Mouse (Mus musculus): ENCODE measurements around the gene Acoxl.
A peak's percentile ranks its signal among the peaks of the same experiment; 100 is the strongest.

Acoxl gene

DNA sequence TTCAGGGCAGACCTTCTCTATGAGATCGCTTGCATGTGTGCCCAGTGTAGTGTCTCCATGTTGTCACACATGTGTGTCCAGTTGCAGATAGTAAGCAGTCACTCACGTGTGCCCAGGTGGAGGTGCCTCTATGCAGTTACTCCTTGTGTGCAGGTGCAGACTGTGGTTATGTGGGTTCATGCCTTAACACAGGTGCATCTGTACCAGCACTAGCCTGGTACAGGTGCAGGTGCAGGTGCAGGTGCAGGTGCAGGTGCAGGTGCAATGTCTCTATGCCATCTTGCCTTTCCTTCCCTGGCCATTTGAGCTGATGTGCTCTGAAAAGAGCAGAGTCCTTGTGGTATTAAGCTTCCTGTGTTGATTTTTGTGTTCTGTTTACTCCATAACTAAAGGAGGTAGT, 100.5 kb downstream of the Acoxl start:
- DNase-seq (ENCODE audit: low spot score) = no peak

DNA sequence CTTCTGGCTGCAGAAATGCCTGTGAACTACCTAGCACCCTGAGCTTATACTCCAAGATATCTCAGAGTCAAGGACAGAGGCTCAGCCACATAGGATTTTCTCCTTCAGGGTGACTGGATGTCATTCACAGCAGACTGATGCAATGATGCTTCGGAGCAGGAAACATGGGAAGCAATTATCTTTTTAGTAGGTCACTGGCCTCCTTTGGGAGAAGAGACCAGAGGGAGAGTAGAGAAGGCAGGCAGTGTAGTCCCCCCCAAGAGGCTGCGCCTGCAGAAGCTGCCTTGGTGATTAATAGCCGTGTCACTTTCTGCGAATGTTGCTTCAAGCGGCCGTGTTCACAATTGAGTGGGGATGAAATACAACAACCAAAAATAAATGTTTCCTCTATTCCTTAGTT, 121.9 kb downstream of the Acoxl start:
- DNase-seq (ENCODE audit: low spot score) = no peak

DNA sequence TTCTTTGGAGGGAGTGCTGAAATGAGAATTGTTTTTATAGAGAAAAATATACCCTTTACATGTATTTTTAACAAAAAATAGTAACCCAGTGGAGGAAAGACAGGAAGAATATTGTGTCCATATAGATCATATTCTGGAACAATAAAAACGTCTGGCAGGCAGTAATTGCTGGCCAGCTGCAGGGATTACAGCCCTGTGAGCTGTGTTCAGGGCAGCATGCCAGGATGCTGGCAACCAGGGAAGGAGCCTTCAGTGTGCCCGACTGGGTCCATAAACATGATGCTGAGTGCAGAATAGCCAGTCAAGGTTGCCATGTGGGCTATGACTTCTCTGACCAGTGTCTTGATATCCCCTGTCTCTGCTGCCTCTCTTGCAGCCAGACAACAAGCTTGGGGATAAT, 122.5 kb downstream of the Acoxl start:
- no peak for DNase-seq (ENCODE audit: low spot score)

DNA sequence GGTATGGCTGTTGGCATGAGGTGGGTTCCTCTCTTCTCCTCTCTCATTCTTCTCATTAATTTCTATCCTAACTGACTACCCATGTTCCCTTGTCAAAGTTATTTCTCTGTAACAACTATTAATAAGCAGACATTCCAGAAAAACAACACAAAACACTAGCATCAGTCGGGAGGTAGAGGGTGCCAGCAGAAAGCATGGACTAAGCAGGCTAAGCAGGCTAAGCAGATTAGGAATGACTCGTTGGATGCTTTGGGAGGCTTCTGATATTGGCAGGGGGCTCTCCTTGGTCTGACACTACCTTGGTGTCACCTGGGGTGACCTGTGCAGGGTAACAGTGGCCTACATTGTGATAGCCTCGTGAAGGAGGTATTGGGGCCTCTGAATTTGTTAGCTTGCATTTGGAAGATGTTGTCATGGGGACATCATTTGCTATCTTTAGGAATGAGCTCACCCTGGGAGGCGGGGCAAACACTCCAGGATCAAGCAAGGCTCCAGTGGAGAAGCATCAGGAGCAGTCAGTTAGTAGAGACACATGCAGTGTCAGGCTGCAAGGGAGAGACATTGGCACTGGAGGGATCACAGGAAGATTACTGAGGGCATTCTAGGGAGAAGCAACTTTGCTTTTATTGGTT, 123.2 kb downstream of the Acoxl start:
- no peak for DNase-seq (ENCODE audit: low spot score)

DNA sequence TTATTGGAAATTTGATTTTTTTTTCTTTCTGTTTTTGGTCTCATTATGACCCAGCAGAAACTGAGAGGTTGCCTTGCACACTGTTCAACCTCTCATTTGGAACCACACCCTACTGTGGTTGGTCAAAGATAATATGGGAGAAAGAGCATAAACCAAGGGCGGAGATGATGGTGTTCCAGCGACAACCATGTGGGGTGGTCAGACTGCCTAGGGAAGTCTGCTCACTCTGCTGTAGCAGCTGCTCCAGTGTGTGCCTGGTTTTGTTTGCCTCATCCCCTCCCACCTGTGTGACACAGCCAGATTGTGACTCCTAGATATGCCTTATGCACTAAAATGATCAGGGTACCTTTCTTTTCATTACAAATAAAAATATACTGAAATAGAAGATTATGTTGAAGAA, 130.3 kb downstream of the Acoxl start:
- DNase-seq (ENCODE audit: low spot score) = no peak

DNA sequence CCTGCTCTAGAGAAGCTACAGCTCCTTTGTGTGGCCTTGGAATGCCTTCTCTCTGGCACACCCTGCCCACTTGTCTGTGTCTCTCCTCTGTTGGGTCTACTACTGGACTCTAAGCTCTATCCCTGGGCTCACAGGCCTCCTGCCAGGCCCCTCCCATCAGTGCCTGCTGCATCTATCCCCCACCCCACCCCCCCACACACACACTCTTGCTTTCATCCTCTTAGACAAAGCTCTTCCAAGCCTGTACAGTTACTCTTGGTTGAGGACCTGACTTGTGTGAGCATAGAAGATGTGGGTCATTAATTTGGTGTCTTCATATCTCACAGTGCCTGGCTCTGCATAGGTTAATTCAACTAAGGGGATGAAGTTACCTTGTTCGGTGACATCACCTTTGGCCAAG, 137.6 kb downstream of the Acoxl start:
- DNase-seq (ENCODE audit: low spot score) = no peak

DNA sequence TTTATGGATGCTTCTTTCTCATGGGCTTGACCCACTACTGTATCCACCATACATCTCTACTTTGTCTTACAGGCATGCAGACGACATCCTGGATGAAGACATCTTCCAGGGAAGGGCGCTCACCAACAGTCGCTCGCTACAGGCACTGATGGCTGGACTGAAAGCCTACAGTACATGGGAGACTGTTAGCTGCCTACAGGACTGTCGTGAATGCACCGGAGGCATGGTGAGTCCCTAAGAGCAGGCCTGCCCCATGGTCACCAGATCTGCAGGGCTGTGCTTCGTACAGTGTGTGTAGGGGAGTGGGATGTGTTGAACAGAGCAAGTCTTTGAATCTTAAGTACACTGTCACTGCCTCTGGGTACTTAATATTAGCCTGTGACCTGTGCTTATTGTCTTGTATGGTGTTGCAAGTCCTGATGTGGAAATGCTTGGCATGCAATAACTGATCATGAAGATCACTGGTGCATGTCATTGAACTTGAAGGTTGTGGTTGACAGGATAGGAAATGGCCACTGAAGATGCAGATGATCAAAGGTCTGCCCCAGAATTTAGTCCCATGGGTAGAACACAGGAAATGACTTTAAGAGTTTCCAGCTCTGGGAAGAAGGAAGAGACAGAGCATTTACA, 140.0 kb downstream of the Acoxl start:
- no peak for DNase-seq (ENCODE audit: low spot score)

DNA sequence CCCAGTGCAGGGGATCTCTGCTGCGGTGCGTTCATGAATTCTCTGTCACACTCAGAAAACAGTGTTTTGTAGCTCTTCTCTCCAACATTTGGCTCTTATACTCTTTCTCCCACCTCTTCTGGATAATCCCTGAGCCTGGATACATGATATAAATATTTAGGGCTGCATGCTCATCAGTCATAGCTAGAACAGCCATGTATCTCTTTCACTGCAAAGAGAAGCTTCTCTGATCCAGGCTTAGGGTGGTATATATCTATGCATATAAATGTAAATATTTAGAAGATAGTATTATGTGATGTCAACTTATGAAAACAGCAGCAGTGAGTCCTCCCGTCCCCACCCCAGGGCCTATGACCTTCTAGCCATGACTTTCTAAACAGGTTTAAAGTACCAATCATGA, 143.9 kb downstream of the Acoxl start:
- no peak for DNase-seq (ENCODE audit: low spot score)

DNA sequence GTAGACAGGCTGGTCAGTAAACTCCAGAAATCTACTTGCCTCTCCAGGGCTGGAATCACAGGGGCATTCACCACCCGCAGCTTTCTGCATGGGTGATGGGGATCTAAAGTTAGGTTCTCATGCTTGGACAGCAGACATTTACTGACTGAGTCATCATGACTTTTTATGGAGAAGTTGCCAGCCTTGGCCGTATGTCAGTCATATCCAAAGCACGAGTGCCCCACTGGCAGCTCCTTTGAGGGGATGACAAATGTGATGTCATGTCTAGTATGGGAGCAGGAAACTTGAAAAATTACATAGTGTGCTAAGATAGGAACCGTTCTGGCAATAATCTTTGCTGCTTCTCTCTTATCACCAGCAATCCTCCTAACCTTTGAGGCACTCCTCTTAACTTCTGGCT, 144.6 kb downstream of the Acoxl start:
- DNase-seq (ENCODE audit: low spot score) = no peak

DNA sequence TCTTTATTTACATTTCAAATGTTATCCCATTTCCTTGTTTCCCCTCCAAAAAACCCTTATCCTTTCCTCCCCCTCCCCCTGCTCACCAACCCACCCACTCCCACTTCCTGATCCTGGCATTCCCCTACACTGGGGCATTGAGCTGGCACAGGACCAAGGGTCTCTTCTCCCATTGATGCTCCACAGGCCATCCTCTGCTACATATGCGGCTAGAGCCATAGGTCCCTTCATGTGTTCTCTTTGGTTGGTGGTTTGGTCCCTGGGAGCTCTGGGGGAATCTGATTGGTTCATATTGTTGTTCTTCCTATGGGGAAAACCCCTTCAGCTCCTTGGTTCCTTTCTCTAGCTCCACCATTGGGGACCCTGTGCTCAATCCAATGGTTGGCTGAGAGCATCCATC, 145.3 kb downstream of the Acoxl start:
- no peak for DNase-seq (ENCODE audit: low spot score)

DNA sequence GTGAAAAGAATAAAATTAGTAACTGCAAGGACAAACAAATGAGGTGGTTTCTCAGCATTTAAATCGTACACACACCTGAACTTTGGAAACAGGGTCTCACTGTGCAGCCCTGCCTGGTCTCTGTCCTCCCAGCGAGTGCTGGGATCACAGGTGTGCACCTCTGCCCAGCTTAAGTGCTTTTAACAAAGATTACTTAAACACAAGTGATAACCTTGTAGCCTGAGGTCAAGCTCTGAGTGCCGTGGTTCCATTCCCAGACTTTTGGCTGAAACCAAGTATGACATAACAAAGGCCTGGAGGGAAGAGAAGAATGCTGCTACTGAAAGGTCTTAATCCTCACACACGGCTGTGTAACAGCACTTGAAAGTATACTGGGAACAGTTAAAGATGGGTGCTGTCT, 149.0 kb downstream of the Acoxl start:
- no peak for DNase-seq (ENCODE audit: low spot score)

DNA sequence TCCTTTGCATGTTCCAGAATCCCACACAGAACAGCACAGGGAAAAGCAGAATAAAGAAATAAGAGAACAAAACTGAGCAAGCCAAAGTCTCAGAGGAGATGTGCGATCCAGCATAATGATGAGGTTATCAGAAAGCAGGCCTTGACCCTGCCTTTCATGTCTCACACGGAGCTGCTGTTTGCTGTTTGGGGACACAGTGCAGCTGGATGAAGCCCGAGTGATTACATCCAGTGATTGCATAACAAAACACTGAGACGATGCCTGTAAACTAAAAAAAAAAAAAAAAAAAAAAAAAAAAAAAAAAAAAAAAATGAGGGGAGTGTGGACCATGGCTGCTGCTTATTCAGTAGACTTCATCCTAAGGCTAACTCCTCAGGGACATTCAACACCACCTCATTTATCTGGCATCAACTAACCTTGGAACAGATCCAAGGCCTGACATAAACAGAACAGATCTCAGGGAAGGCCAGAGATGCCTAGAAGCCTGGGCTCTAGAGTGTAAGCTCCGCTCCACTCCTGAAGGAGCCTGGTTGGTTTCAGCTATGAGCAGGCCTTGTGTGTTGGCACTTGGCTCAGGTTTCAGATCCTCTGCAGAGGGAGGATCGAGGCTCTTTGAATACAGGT, 152.3 kb downstream of the Acoxl start:
- DNase-seq (ENCODE audit: low spot score) = peak; percentile 53

DNA sequence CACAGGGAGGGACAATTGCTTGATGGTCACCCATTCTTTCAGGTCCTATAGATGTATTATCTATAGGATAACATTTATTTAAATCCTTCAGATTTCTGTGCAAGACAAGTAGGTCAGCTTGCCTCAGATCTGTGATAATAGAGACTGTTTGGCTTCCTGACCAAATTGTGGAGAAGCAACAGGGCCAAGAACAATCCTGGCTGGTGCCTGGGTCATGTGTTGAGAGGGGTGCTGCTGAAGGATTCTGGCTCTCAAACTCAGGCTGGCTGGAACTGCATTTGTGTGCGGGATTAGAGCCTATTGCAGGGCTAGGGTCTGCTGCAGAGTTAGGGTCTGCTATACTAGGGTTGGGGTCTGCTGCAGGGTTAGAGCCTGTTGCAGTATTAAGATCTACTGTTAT, 153.0 kb downstream of the Acoxl start:
- DNase-seq (ENCODE audit: low spot score) = no peak

DNA sequence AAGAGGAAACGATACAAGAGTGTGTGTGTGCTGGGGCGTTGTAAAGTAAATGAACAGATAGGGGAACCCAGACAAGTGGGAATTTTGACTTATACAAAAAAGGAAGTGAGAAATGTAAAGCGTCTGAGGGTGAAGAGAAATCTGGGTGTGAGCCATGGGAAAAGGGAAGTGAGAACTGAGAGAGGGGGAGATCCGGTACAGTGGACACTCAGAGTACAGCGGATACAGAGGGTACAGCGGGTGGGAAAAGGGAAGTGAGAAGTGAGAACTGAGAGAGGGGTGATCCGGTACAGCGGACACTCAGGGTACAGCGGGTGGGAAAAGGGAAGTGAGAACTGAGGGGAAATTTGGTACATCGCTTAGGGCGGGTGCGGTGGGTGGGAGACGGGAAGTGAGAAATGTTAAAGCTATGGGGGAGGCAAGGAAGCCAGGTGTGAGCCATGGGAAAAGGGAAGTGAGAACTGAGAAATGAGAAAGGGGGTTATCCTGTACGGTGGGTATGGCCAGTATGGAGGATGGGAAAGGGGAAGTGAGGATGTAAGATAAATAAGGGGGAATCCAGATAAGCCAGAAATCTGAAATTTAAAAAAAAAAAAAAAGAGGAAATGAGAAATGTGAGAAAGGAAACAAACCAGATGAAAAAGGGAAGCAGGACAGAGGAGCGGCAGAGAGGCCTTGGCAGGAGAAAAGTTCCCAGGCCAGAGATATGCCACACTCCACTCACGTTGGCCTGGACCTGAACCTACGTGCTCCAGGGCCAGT, 170.2 kb downstream of the Acoxl start:
- DNase-seq (ENCODE audit: low spot score) = no peak

DNA sequence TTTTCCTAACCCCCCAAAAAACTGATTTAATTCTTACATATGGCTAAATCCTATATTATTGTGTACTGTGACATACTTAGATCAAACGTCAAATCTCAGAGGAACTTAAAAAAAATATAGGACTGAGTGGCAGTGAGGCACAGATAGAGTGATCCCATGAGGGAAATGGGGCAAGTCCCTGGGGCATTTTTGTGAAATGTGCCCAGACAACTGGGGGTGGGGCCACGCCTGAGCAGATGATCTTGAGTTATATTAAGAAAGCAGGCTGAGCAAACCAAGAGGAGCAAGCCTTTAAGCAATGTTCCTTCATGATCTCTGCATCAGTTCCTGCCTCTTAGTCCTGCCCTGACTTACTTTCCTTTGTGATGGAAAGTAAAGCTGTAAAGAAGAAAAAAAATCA, 175.9 kb downstream of the Acoxl start:
- DNase-seq (ENCODE audit: low spot score) = no peak

DNA sequence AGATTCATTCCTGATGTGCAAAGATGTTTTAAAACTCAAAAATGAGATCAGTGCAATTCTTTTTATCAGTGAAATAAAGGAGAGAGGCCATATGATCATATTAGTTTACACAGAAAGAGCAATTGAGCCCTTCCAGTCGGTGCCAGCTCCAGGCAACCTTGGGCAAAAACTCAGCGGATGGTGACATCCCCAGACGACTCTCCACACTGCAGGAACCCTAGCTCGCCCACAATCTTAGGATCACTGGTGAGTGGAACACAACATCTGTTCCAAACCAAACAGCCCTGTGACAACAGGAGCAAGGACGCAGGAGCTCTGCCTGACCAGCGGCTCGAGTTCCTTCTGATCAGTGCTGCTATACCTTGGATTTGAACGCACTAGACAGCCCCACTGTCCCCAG, 176.9 kb downstream of the Acoxl start:
- DNase-seq (ENCODE audit: low spot score) = no peak

DNA sequence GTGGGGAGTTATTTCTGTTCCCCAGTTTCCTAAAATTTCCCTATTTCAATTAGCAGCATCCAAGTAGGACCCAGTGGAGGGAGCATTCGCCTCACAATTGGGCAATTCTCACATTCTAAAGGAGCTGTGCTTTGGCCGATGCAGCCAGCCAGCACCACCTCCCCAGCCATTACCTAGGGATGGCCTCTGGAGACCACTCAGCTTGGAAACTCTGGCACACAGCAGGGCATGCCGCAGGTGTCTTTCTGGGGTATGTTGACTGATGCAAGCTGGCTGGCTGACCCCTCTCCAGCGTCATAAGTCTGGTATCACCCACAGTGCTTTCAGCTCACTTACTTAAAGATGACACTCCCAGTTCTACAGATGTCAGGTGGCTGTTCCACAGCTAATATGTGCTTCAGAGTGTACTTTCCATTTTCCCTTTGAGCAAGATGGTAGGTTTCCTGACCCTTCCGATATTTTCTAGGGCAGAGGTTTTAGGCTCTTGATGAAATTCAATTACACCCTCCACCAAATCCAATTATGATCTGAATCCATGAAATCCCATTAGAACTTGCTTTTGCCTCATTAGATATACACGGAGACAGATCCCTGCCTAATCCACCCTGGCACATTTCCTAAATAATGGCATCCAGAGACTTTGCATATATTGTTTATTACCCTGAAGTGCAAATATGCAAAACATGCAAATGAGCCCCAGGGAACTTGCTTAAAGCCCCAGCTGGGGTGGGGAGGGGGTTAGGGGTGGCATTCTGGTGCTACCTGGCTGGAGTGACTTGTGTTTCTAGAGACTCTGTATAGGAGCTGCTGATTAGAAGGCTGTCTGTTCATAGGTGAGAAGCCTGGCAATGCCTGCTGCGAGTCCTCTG, 181.6 kb downstream of the Acoxl start:
- DNase-seq (ENCODE audit: low spot score) = no peak

DNA sequence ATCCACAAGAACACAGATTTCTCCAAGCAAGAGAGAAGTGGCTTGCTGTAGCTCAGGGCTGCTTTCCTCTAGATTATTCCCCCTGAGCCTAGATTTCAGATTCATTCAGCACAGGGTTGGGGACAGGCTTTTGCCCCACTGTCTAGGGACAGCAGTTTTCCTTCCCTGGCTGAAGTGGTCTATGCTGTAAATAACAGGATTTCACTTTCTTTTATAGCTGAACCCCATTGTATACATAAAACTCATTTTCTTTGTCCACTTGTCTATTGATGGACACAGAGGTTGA, 182.2 kb downstream of the Acoxl start:
- DNase-seq (ENCODE audit: low spot score) = no peak

DNA sequence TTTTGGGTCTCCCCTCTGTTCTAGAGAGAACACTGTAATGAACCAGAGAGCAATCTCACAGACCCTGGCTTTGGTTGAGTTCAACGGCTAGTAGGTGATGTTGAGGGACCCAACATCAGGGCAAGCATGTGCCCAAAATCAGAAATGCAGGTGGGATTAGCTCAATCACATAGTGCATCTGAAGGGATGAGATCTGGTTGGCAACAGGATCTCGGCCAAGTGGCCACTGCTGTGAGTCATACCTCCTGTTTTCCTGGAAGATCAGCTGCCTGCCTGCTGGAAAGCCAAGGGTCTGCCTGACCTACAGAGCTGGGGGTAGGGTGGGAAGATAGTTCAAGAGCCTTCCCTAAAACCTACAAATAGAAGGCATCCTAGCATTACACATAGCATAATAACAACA, 185.2 kb downstream of the Acoxl start:
- no peak for DNase-seq (ENCODE audit: low spot score)

DNA sequence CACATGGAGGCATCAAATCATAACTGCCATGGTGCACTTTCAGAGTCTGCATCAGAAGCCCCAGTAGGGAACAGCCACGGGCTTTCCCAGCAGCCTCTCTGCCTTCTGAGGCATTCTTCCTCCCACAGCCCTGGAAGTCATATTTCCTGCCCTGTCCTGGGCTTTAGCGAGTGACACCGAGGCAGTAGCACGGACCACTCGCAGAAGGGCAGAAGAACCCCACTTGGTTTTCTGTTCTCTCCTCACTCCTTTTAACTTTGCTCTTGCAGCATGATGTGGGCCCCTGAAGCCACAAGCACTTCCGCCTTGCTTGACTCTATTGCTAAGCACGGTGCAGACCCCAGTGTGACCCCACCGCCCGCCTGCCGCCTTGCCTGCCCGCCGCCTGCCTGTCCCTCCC, 189.0 kb downstream of the Acoxl start:
- no peak for DNase-seq (ENCODE audit: low spot score)

DNA sequence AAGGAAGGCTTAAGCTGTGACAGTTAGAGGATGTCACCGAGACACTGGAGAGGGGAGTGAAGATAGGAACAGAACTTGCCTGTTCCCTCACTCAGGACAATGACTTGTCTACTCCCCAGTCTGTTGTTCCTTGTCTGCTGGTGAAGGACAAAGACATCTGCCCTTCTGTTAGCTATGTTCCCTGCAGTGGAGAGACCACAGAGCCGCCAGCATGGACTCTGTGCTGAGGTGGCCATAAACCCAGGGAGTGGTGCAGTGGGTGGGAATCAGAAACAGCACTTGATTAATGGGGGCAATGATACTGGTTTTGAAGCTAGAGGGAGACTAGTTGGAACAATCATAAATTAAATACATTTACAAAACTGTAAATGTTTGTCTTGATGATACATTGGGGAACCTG, 191.3 kb downstream of the Acoxl start:
- no peak for DNase-seq (ENCODE audit: low spot score)

DNA sequence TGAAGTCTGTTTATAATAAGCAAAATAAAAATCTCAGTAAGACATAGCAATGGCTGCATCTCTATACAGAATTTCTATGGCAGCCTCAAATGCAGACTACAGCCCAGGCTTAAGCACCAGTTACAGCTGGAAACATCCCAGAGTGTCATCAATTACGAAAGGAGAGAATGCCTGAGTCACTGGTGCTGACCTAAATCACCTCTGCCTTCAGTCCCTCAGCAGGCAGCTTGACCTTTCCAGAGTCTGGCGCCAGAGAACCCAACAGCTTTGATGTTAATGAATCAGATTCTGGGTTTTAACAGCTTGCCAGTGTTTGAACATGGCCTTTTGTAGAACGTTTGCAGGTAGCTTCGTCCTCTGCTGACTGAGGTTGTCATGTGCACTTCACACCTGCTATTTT, 193.4 kb downstream of the Acoxl start:
- peak; percentile 8 for DNase-seq (ENCODE audit: low spot score)
